Mouse (Mus musculus): ENCODE results near the gene Mad1l1. TPM values are rescaled to one million over a fixed set of nuclear protein-coding genes. Genes with fewer than 3 reads are reported as not detected.

Mad1l1 gene
- polyA plus RNA-seq, 1 experiment from 2014 or later = 43.7 TPM

- no peak overlapping the region for H3K4me2 ChIP-seq (ENCODE audit: low read depth, low read length)
- no peak overlapping the region for H3K4me3 ChIP-seq (ENCODE audit: low read depth, low read length)
- no peaks in the 10 kb centered on the region for H3K9me3 ChIP-seq (replicated peaks; ENCODE audit: control insufficient read depth, low read length)
- H3K4me1 ChIP-seq (ENCODE audit: control insufficient read depth, insufficient read depth, low read length) = no peaks in the 10 kb centered on the region
- no peaks in the 10 kb centered on the region for H3K27me3 ChIP-seq (ENCODE audit: control insufficient read depth, insufficient read depth, low read length)
- no peak overlapping the region for H3K9ac ChIP-seq (replicated peaks; ENCODE audit: low read length)
- ATAC-seq (replicated peaks; ENCODE audit: insufficient number of reproducible peaks, low FRiP score, low TSS enrichment, low read depth) (no peak; the same call in 1 of the 2 replicates), DNase-seq (ENCODE audit: low spot score) (peak; percentile 45)
- H3K36me3 ChIP-seq (replicated peaks; ENCODE audit: control insufficient read depth, insufficient read depth, low read depth, low read length) = no peaks in the 10 kb centered on the region
- no peak overlapping the region for H3K27ac ChIP-seq (replicated peaks; ENCODE audit: low read depth, low read length)
- 54% methylated on average over 19 of the region's 19 CpGs for WGBS
Observed at GRCm38 (mm10) chr5:140208743-140209409, 112.5 kb downstream of the Mad1l1 start.

GRCm38 (mm10) chr5:140206726-140207703 lies 114.3 kb downstream of the Mad1l1 start:
- no peaks in the 10 kb centered on the region for H3K36me3 ChIP-seq (replicated peaks; ENCODE audit: control insufficient read depth, insufficient read depth, low read depth, low read length)
- H3K27ac ChIP-seq (replicated peaks; ENCODE audit: low read depth, low read length) = no peak overlapping the region
- no peak overlapping the region for H3K4me2 ChIP-seq (ENCODE audit: low read depth, low read length)
- WGBS = 88% methylated on average over 19 of the region's 19 CpGs
- H3K4me1 ChIP-seq (ENCODE audit: control insufficient read depth, insufficient read depth, low read length) = no peaks in the 10 kb centered on the region
- no peaks in the 10 kb centered on the region for H3K9me3 ChIP-seq (replicated peaks; ENCODE audit: control insufficient read depth, low read length)
- ATAC-seq (replicated peaks; ENCODE audit: insufficient number of reproducible peaks, low FRiP score, low TSS enrichment, low read depth) = no peak
- H3K27me3 ChIP-seq (ENCODE audit: control insufficient read depth, insufficient read depth, low read length) = no peaks in the 10 kb centered on the region
- H3K4me3 ChIP-seq (ENCODE audit: low read depth, low read length) = no peak overlapping the region
- no peak for DNase-seq (ENCODE audit: low spot score)
- H3K9ac ChIP-seq (replicated peaks; ENCODE audit: low read length) = no peak overlapping the region

GRCm38 (mm10) chr5:140205991-140206390 lies 115.4 kb downstream of the Mad1l1 start:
- Histone ChIP-seq H3K4me2 (ENCODE audit: low read depth, low read length) (no peak overlapping the region), H3K27me3 (ENCODE audit: control insufficient read depth, insufficient read depth, low read length) (no peaks in the 10 kb centered on the region), H3K27ac (replicated peaks; ENCODE audit: low read depth, low read length) (no peak overlapping the region), H3K9me3 (replicated peaks; ENCODE audit: control insufficient read depth, low read length) (no peaks in the 10 kb centered on the region), H3K36me3 (replicated peaks; ENCODE audit: control insufficient read depth, insufficient read depth, low read depth, low read length) (no peaks in the 10 kb centered on the region), H3K4me1 (ENCODE audit: control insufficient read depth, insufficient read depth, low read length) (no peaks in the 10 kb centered on the region), H3K9ac (replicated peaks; ENCODE audit: low read length) (no peak overlapping the region), H3K4me3 (ENCODE audit: low read depth, low read length) (no peak overlapping the region)
- 93% methylated on average over 2 of the region's 2 CpGs for WGBS
- no peak for DNase-seq (ENCODE audit: low spot score)
- ATAC-seq (replicated peaks; ENCODE audit: insufficient number of reproducible peaks, low FRiP score, low TSS enrichment, low read depth) = no peak

- no peaks in the 10 kb centered on the region for H3K4me1 ChIP-seq (ENCODE audit: control insufficient read depth, insufficient read depth, low read length)
- H3K9me3 ChIP-seq (replicated peaks; ENCODE audit: control insufficient read depth, low read length) = no peaks in the 10 kb centered on the region
- no peak for DNase-seq (ENCODE audit: low spot score)
- no peak overlapping the region for H3K9ac ChIP-seq (replicated peaks; ENCODE audit: low read length)
- H3K27ac ChIP-seq (replicated peaks; ENCODE audit: low read depth, low read length) = no peak overlapping the region
- H3K4me3 ChIP-seq (ENCODE audit: low read depth, low read length) = no peak overlapping the region
- 78% methylated on average over 3 of the region's 3 CpGs for WGBS
- ATAC-seq (replicated peaks; ENCODE audit: insufficient number of reproducible peaks, low FRiP score, low TSS enrichment, low read depth) = no peak
- H3K4me2 ChIP-seq (ENCODE audit: low read depth, low read length) = no peak overlapping the region
- no peaks in the 10 kb centered on the region for H3K36me3 ChIP-seq (replicated peaks; ENCODE audit: control insufficient read depth, insufficient read depth, low read depth, low read length)
- no peaks in the 10 kb centered on the region for H3K27me3 ChIP-seq (ENCODE audit: control insufficient read depth, insufficient read depth, low read length)
Observed at GRCm38 (mm10) chr5:140204465-140204864, 116.9 kb downstream of the Mad1l1 start.

GRCm38 (mm10) chr5:140204037-140204436 lies 117.3 kb downstream of the Mad1l1 start:
- Histone ChIP-seq H3K4me2 (ENCODE audit: low read depth, low read length) (no peak overlapping the region), H3K27ac (replicated peaks; ENCODE audit: low read depth, low read length) (no peak overlapping the region), H3K9ac (replicated peaks; ENCODE audit: low read length) (no peak overlapping the region), H3K9me3 (replicated peaks; ENCODE audit: control insufficient read depth, low read length) (no peaks in the 10 kb centered on the region), H3K36me3 (replicated peaks; ENCODE audit: control insufficient read depth, insufficient read depth, low read depth, low read length) (no peaks in the 10 kb centered on the region), H3K27me3 (ENCODE audit: control insufficient read depth, insufficient read depth, low read length) (no peaks in the 10 kb centered on the region), H3K4me1 (ENCODE audit: control insufficient read depth, insufficient read depth, low read length) (no peaks in the 10 kb centered on the region), H3K4me3 (ENCODE audit: low read depth, low read length) (no peak overlapping the region)
- DNase-seq (ENCODE audit: low spot score) (no peak), ATAC-seq (replicated peaks; ENCODE audit: insufficient number of reproducible peaks, low FRiP score, low TSS enrichment, low read depth) (no peak)
- WGBS = 84% methylated on average over 5 of the region's 5 CpGs

GRCm38 (mm10) chr5:140202451-140202850 lies 118.9 kb downstream of the Mad1l1 start:
- no peaks in the 10 kb centered on the region for H3K9me3 ChIP-seq (replicated peaks; ENCODE audit: control insufficient read depth, low read length)
- 79% methylated on average over 2 of the region's 2 CpGs for WGBS
- DNase-seq (ENCODE audit: low spot score) = no peak
- no peak overlapping the region for H3K9ac ChIP-seq (replicated peaks; ENCODE audit: low read length)
- no peaks in the 10 kb centered on the region for H3K27me3 ChIP-seq (ENCODE audit: control insufficient read depth, insufficient read depth, low read length)
- ATAC-seq (replicated peaks; ENCODE audit: insufficient number of reproducible peaks, low FRiP score, low TSS enrichment, low read depth) = no peak
- H3K4me3 ChIP-seq (ENCODE audit: low read depth, low read length) = no peak overlapping the region
- H3K4me2 ChIP-seq (ENCODE audit: low read depth, low read length) = no peak overlapping the region
- no peaks in the 10 kb centered on the region for H3K4me1 ChIP-seq (ENCODE audit: control insufficient read depth, insufficient read depth, low read length)
- no peak overlapping the region for H3K27ac ChIP-seq (replicated peaks; ENCODE audit: low read depth, low read length)
- H3K36me3 ChIP-seq (replicated peaks; ENCODE audit: control insufficient read depth, insufficient read depth, low read depth, low read length) = no peaks in the 10 kb centered on the region

- no peak overlapping the region for H3K4me2 ChIP-seq (ENCODE audit: low read depth, low read length)
- no peaks in the 10 kb centered on the region for H3K27me3 ChIP-seq (ENCODE audit: control insufficient read depth, insufficient read depth, low read length)
- H3K4me3 ChIP-seq (ENCODE audit: low read depth, low read length) = no peak overlapping the region
- no peaks in the 10 kb centered on the region for H3K4me1 ChIP-seq (ENCODE audit: control insufficient read depth, insufficient read depth, low read length)
- DNase-seq (ENCODE audit: low spot score) (no peak), ATAC-seq (replicated peaks; ENCODE audit: insufficient number of reproducible peaks, low FRiP score, low TSS enrichment, low read depth) (no peak)
- H3K9ac ChIP-seq (replicated peaks; ENCODE audit: low read length) = no peak overlapping the region
- H3K27ac ChIP-seq (replicated peaks; ENCODE audit: low read depth, low read length) = no peak overlapping the region
- no peaks in the 10 kb centered on the region for H3K36me3 ChIP-seq (replicated peaks; ENCODE audit: control insufficient read depth, insufficient read depth, low read depth, low read length)
- no peaks in the 10 kb centered on the region for H3K9me3 ChIP-seq (replicated peaks; ENCODE audit: control insufficient read depth, low read length)
- 92% methylated on average over 5 of the region's 5 CpGs for WGBS
Observed at GRCm38 (mm10) chr5:140201566-140201965, 119.8 kb downstream of the Mad1l1 start.

- H3K27me3 ChIP-seq (ENCODE audit: control insufficient read depth, insufficient read depth, low read length) = no peaks in the 10 kb centered on the region
- 94% methylated on average over 1 of the region's 1 CpGs for WGBS
- no peak overlapping the region for H3K9ac ChIP-seq (replicated peaks; ENCODE audit: low read length)
- H3K36me3 ChIP-seq (replicated peaks; ENCODE audit: control insufficient read depth, insufficient read depth, low read depth, low read length) = no peaks in the 10 kb centered on the region
- H3K27ac ChIP-seq (replicated peaks; ENCODE audit: low read depth, low read length) = no peak overlapping the region
- H3K9me3 ChIP-seq (replicated peaks; ENCODE audit: control insufficient read depth, low read length) = no peaks in the 10 kb centered on the region
- no peak overlapping the region for H3K4me3 ChIP-seq (ENCODE audit: low read depth, low read length)
- DNase-seq (ENCODE audit: low spot score) (no peak), ATAC-seq (replicated peaks; ENCODE audit: insufficient number of reproducible peaks, low FRiP score, low TSS enrichment, low read depth) (no peak)
- H3K4me2 ChIP-seq (ENCODE audit: low read depth, low read length) = no peak overlapping the region
- no peaks in the 10 kb centered on the region for H3K4me1 ChIP-seq (ENCODE audit: control insufficient read depth, insufficient read depth, low read length)
Observed at GRCm38 (mm10) chr5:140201109-140201508, 120.2 kb downstream of the Mad1l1 start.
